Mouse (Mus musculus): ENCODE measurements around the gene Abcc5. TPM values are rescaled to one million over a fixed set of nuclear protein-coding genes. Genes with fewer than 3 reads are reported as not detected.
A peak's percentile ranks its signal among the peaks of the same experiment; 100 is the strongest.
"Not testable (repeated sequence)": the region's sequence is repeated elsewhere in the genome, so short reads cannot be mapped to it uniquely, and the experiment has no call there.

Abcc5 gene
- polyA plus RNA-seq, 1 experiment from 2014 or later, result 82.9 TPM

- DNase-seq (ENCODE audit: low spot score), result not testable (repeated sequence)
Measured at GRCm38 (mm10) chr16:20361496-20361895, 64.7 kb downstream of the Abcc5 start.

GRCm38 (mm10) chr16:20359643-20360295 lies 66.4 kb downstream of the Abcc5 start:
- no peak for DNase-seq (ENCODE audit: low spot score)

GRCm38 (mm10) chr16:20357837-20358236 lies 68.4 kb downstream of the Abcc5 start:
- DNase-seq (ENCODE audit: low spot score), result no peak

- DNase-seq (ENCODE audit: low spot score), result no peak
Measured at GRCm38 (mm10) chr16:20354762-20355161, 71.4 kb downstream of the Abcc5 start.

- DNase-seq (ENCODE audit: low spot score), result no peak
Measured at GRCm38 (mm10) chr16:20354011-20354410, 72.2 kb downstream of the Abcc5 start.

GRCm38 (mm10) chr16:20345464-20345863 lies 80.7 kb downstream of the Abcc5 start:
- DNase-seq (ENCODE audit: low spot score), result no peak

- no peak for DNase-seq (ENCODE audit: low spot score)
Measured at GRCm38 (mm10) chr16:20338616-20339015, 87.6 kb downstream of the Abcc5 start.

- no peak for DNase-seq (ENCODE audit: low spot score)
Measured at GRCm38 (mm10) chr16:20334918-20335317, 91.3 kb downstream of the Abcc5 start.

- no peak for DNase-seq (ENCODE audit: low spot score)
Measured at GRCm38 (mm10) chr16:20328306-20328705, 97.9 kb downstream of the Abcc5 start.

- no peak for DNase-seq (ENCODE audit: low spot score)
Measured at GRCm38 (mm10) chr16:20325286-20325685, 100.9 kb downstream of the Abcc5 start, which contains the start of gene Cyp2ab1. TSS of gene Cyp2ab1 (minus strand) at chr16:20325404.

GRCm38 (mm10) chr16:20323907-20324306 lies 102.3 kb downstream of the Abcc5 start:
- DNase-seq (ENCODE audit: low spot score), result no peak

GRCm38 (mm10) chr16:20322274-20322673 lies 103.9 kb downstream of the Abcc5 start:
- DNase-seq (ENCODE audit: low spot score), result peak; percentile 20

GRCm38 (mm10) chr16:20316770-20317169 lies 109.4 kb downstream of the Abcc5 start:
- DNase-seq (ENCODE audit: low spot score), result no peak

- DNase-seq (ENCODE audit: low spot score), result no peak
Measured at GRCm38 (mm10) chr16:20315266-20315665, 110.9 kb downstream of the Abcc5 start.

- no peak for DNase-seq (ENCODE audit: low spot score)
Measured at GRCm38 (mm10) chr16:20312272-20312671, 113.9 kb downstream of the Abcc5 start.

GRCm38 (mm10) chr16:20301770-20302649 lies 124.2 kb downstream of the Abcc5 start, which contains the start of gene Parl:
TSS of gene Parl (minus strand) at chr16:20302387.
- DNase-seq (ENCODE audit: low spot score), result peak; percentile 92

- no peak for DNase-seq (ENCODE audit: low spot score)
Measured at GRCm38 (mm10) chr16:20300076-20300475, 126.1 kb downstream of the Abcc5 start.

Other genes with a start within 250 kb of the Abcc5 start
- gene Map6d1, start 185.0 kb downstream of the Abcc5 start, polyA plus RNA-seq (2015; fragmentation: Nextera tagmentation; extraction: Ambion mirVana), result 0.05 and 0.10 TPM in 2 replicates
- gene Parl, start 124.0 kb downstream of the Abcc5 start, polyA plus RNA-seq (2015; fragmentation: Nextera tagmentation; extraction: Ambion mirVana), result 115 and 133 TPM in 2 replicates
- gene Cyp2ab1, start 101.0 kb downstream of the Abcc5 start, polyA plus RNA-seq (2015; fragmentation: Nextera tagmentation; extraction: Ambion mirVana), result 0.08 and 0.24 TPM in 2 replicates
- gene Eif2b5, start 72.4 kb upstream of the Abcc5 start, polyA plus RNA-seq (2015; fragmentation: Nextera tagmentation; extraction: Ambion mirVana), result 91.5 and 92.0 TPM in 2 replicates
- gene Dvl3, start 90.6 kb upstream of the Abcc5 start, polyA plus RNA-seq (2015; fragmentation: Nextera tagmentation; extraction: Ambion mirVana), result 4.7 and 5.3 TPM in 2 replicates
- 397 and 421 TPM in 2 replicates for gene Ap2m1, start 109.1 kb upstream of the Abcc5 start, polyA plus RNA-seq (2015; fragmentation: Nextera tagmentation; extraction: Ambion mirVana)
- gene Abcf3, start 122.2 kb upstream of the Abcc5 start, polyA plus RNA-seq (2015; fragmentation: Nextera tagmentation; extraction: Ambion mirVana), result 50.8 and 63.7 TPM in 2 replicates
- not detected in 2 replicates for gene Vwa5b2, start 163.1 kb upstream of the Abcc5 start, polyA plus RNA-seq (2015; fragmentation: Nextera tagmentation; extraction: Ambion mirVana)
- gene Eef1akmt4, start 185.2 kb upstream of the Abcc5 start, polyA plus RNA-seq (2015; fragmentation: Nextera tagmentation; extraction: Ambion mirVana), result 26.4 and 32.3 TPM in 2 replicates
- gene Gm49333, start 185.2 kb upstream of the Abcc5 start, polyA plus RNA-seq (2015; fragmentation: Nextera tagmentation; extraction: Ambion mirVana), result not detected in 2 replicates
- gene Alg3, start 185.3 kb upstream of the Abcc5 start, polyA plus RNA-seq (2015; fragmentation: Nextera tagmentation; extraction: Ambion mirVana), result 22.9 and 28.4 TPM in 2 replicates
- 0.48 and 0.52 TPM in 2 replicates for gene Camk2n2, start 194.9 kb upstream of the Abcc5 start, polyA plus RNA-seq (2015; fragmentation: Nextera tagmentation; extraction: Ambion mirVana)
- 0.08 and 0.23 TPM in 2 replicates for gene Ece2, start 203.4 kb upstream of the Abcc5 start, polyA plus RNA-seq (2015; fragmentation: Nextera tagmentation; extraction: Ambion mirVana)
- gene Psmd2, start 225.3 kb upstream of the Abcc5 start, polyA plus RNA-seq (2015; fragmentation: Nextera tagmentation; extraction: Ambion mirVana), result 264 TPM in 2 replicates
- 105 and 110 TPM in 2 replicates for gene Eif4g1, start 241.9 kb upstream of the Abcc5 start, polyA plus RNA-seq (2015; fragmentation: Nextera tagmentation; extraction: Ambion mirVana)